Mouse (Mus musculus) cerebellum, adult (tissue): ENCODE measurements around the gene Atg10.
"Not testable (repeated sequence)": the region's sequence is repeated elsewhere in the genome, so short reads cannot be mapped to it uniquely, and the experiment has no call there.

Experiments used
- ATAC-seq: cut with Nextera tagmentation; 2 replicates; pipeline ENCODE4 v1.9.2; 2017; ENCODE audit warnings: mild to moderate bottlenecking, moderate library complexity, mixed read lengths; ENCODE audit not compliant: insufficient number of reproducible peaks, low FRiP score, low TSS enrichment

The Atg10 gene

GRCm38 (mm10) chr13:91223587-91224437 is at the start of gene Atg10:
TSS of gene Atg10 (minus strand) at chr13:91223968.
- ATAC-seq: peak; percentile 95

- ATAC-seq: no peak
Observed at GRCm38 (mm10) chr13:91252406-91252805, 28.6 kb upstream of the Atg10 start.

GRCm38 (mm10) chr13:91251636-91252035 is 27.9 kb upstream of the Atg10 start:
- ATAC-seq: no peak

- ATAC-seq: not testable (repeated sequence)
Observed at GRCm38 (mm10) chr13:91250050-91250449, 26.3 kb upstream of the Atg10 start.

GRCm38 (mm10) chr13:91246472-91246871 is 22.7 kb upstream of the Atg10 start:
- ATAC-seq: no peak

- no peak for ATAC-seq
Observed at GRCm38 (mm10) chr13:91237976-91238375, 14.2 kb upstream of the Atg10 start.

GRCm38 (mm10) chr13:91236884-91237283 is 13.1 kb upstream of the Atg10 start:
- ATAC-seq: no peak

- no peak; the same call in 1 of the 2 replicates for ATAC-seq
Observed at GRCm38 (mm10) chr13:91224438-91224814, 658 bp upstream of the Atg10 start.

GRCm38 (mm10) chr13:91223063-91223462 is 705 bp downstream of the Atg10 start:
- no peak for ATAC-seq

GRCm38 (mm10) chr13:91221696-91222095 is 2.1 kb downstream of the Atg10 start:
- no peak for ATAC-seq

GRCm38 (mm10) chr13:91217691-91218090 is 6.1 kb downstream of the Atg10 start:
- ATAC-seq: no peak

GRCm38 (mm10) chr13:91216656-91217205 is 7.0 kb downstream of the Atg10 start:
- ATAC-seq: no peak

- ATAC-seq: no peak
Observed at GRCm38 (mm10) chr13:91212958-91213357, 10.8 kb downstream of the Atg10 start.

GRCm38 (mm10) chr13:91206237-91206636 is 17.5 kb downstream of the Atg10 start:
- ATAC-seq: no peak

- no peak for ATAC-seq
Observed at GRCm38 (mm10) chr13:91202564-91202963, 21.2 kb downstream of the Atg10 start.

GRCm38 (mm10) chr13:91187378-91188234 is 36.2 kb downstream of the Atg10 start:
- no peak for ATAC-seq

- no peak for ATAC-seq
Observed at GRCm38 (mm10) chr13:91185248-91185867, 38.4 kb downstream of the Atg10 start.

- no peak for ATAC-seq
Observed at GRCm38 (mm10) chr13:91184226-91184625, 39.5 kb downstream of the Atg10 start.

- no peak for ATAC-seq
Observed at GRCm38 (mm10) chr13:91180364-91180763, 43.4 kb downstream of the Atg10 start.

- 0 out of 2 replicates have a peak, but pooled peaks have one; percentile 10 for ATAC-seq
Observed at GRCm38 (mm10) chr13:91179174-91179899, 44.4 kb downstream of the Atg10 start.
